Mouse (Mus musculus) left cerebral cortex, adult 2 months (tissue): Measurements from ENCODE around the gene Mrps18c. TPM values are rescaled to one million over a fixed set of nuclear protein-coding genes. Genes with fewer than 3 reads are reported as not detected.
A peak's percentile ranks its signal among the peaks of the same experiment; 100 is the strongest.

Experiments used
- DNase-seq, 2 experiments: peaks; one replicate each; pipeline ENCODE4 v3.0.0; 2021 to 2022; ENCODE audit warnings: low spot score in 2 of 2, mixed read lengths in 1 of 2; ENCODE audit errors: extremely low spot score in 1 of 2
- H3K27ac ChIP-seq: fragments of 200-600 bp; 2 replicates; pipeline ENCODE4 v1.8.1; 2022
- H3K4me3 ChIP-seq: fragments of 200-600 bp; 2 replicates; pipeline ENCODE4 v1.8.1; 2022
- CTCF ChIP-seq: fragments of 200-600 bp; IDR thresholded peaks from 2 replicates; pipeline ENCODE4 v1.8.1; 2022; ENCODE audit warnings: antibody characterized with exemption, mild to moderate bottlenecking, moderate library complexity
- intact Hi-C: fragments of 180-260 bp; cut with DNase I; formaldehyde crosslinking; loops from one replicate; pipeline ENCODE4 v1.15.1; 2025
- total RNA-seq, 2 experiments: library from RNA; stranded (reverse); gene quantifications; 2 replicates each; pipeline ENCODE4 v1.2.3; 2021

The Mrps18c gene
- total RNA-seq, 2 experiments from 2014 or later = 52.0 to 57.7 TPM

- H3K4me3 ChIP-seq = no peak overlapping the region
- H3K27ac ChIP-seq = no peak overlapping the region
- no peak for DNase-seq
- intact Hi-C loops = no loop called here
- TF ChIP-seq CTCF = no peak
These were observed 19.4 kb upstream of the Mrps18c start for GRCm38 (mm10) chr5:100779002-100779401.

- no peak for TF ChIP-seq CTCF
- intact Hi-C loops = no loop called here
- no peak overlapping the region for H3K27ac ChIP-seq
- no peak for DNase-seq
- no peak overlapping the region for H3K4me3 ChIP-seq
These were observed 10.9 kb upstream of the Mrps18c start for GRCm38 (mm10) chr5:100787527-100787926.

GRCm38 (mm10) chr5:100792261-100792660 is 6.2 kb upstream of the Mrps18c start:
- no peak for DNase-seq
- no peak overlapping the region for H3K4me3 ChIP-seq
- H3K27ac ChIP-seq = no peak overlapping the region
- intact Hi-C loops = no loop called here
- no peak for TF ChIP-seq CTCF

GRCm38 (mm10) chr5:100794084-100794483 is 4.3 kb upstream of the Mrps18c start:
- TF ChIP-seq CTCF = peak; percentile 25
- intact Hi-C loops = no loop called here
- Histone ChIP-seq H3K27ac (no peak overlapping the region), H3K4me3 (no peak overlapping the region)
- DNase-seq = no peak

- intact Hi-C loops = no loop called here
- Histone ChIP-seq H3K27ac (no peak overlapping the region), H3K4me3 (no peak overlapping the region)
- no peak for DNase-seq
- TF ChIP-seq CTCF = no peak
These were observed 19.9 kb downstream of the Mrps18c start for GRCm38 (mm10) chr5:100818341-100818740.

- H3K4me3 ChIP-seq = peak overlapping the region; percentile 72
- no peak for DNase-seq
- intact Hi-C loops = loop anchor here (1.0 to 5.0 kb wide), 3 partner anchors 21 to 847 kb away; partner anchors contain the start of genes Helq and Mrps18c
- peak; percentile 46 for TF ChIP-seq CTCF
- H3K27ac ChIP-seq = no peak overlapping the region; the same call in 1 of the 2 replicates
These were observed 21.4 kb downstream of the Mrps18c start for GRCm38 (mm10) chr5:100819568-100820480.

- H3K27ac ChIP-seq = peak within 1 kb of the TSS; percentile 85
- intact Hi-C loops = loop anchor here (1.0 to 5.0 kb wide), 3 partner anchors 22 to 847 kb away; partner anchors contain the start of genes Helq and Mrps18c
These were observed 22.2 kb downstream of the Mrps18c start, which contains the start of gene Abraxas1 for GRCm38 (mm10) chr5:100820483-100821184. Abraxas1 (minus strand) TSS chr5:100820965.

GRCm38 (mm10) chr5:100821375-100821774 is 22.9 kb downstream of the Mrps18c start:
- intact Hi-C loops = loop anchor here (2.0 to 5.0 kb wide), 2 partner anchors 23 to 846 kb away; partner anchors contain the start of genes Helq and Mrps18c
- no peak for DNase-seq
- no peak for TF ChIP-seq CTCF
- Histone ChIP-seq H3K27ac (no peak overlapping the region), H3K4me3 (peak overlapping the region; percentile 72)

More at GRCm38 (mm10) chr5:100820483-100821184, 22.2 kb downstream of the Mrps18c start, which contains the start of gene Abraxas1:
- DNase-seq = peak; percentile 87 to 89
- H3K4me3 ChIP-seq = peak within 1 kb of the TSS; percentile 72
- no peak for TF ChIP-seq CTCF

- no peak overlapping the region for H3K4me3 ChIP-seq
- no peak overlapping the region for H3K27ac ChIP-seq
- intact Hi-C loops = loop anchor here (5.0 kb wide), 1 partner anchor 844 kb away; no protein-coding TSS in a partner anchor
- no peak for TF ChIP-seq CTCF
- no peak for DNase-seq
These were observed 24.4 kb downstream of the Mrps18c start for GRCm38 (mm10) chr5:100822826-100823225.

- peak; percentile 59 for TF ChIP-seq CTCF
- H3K4me3 ChIP-seq = no peak overlapping the region
- no peak overlapping the region for H3K27ac ChIP-seq
- intact Hi-C loops = loop anchor here (1.0 kb wide), 1 partner anchor 89 kb away; no protein-coding TSS in a partner anchor
- DNase-seq = no peak
These were observed 27.5 kb downstream of the Mrps18c start for GRCm38 (mm10) chr5:100825975-100826374.

GRCm38 (mm10) chr5:100826531-100826930 is 28.1 kb downstream of the Mrps18c start:
- Histone ChIP-seq H3K27ac (no peak overlapping the region), H3K4me3 (no peak overlapping the region)
- DNase-seq = no peak
- TF ChIP-seq CTCF = no peak
- intact Hi-C loops = loop anchor here (1.0 kb wide), 1 partner anchor 89 kb away; no protein-coding TSS in a partner anchor
